Mouse (Mus musculus): Measurements from ENCODE around the gene Ifna7.

DNA sequence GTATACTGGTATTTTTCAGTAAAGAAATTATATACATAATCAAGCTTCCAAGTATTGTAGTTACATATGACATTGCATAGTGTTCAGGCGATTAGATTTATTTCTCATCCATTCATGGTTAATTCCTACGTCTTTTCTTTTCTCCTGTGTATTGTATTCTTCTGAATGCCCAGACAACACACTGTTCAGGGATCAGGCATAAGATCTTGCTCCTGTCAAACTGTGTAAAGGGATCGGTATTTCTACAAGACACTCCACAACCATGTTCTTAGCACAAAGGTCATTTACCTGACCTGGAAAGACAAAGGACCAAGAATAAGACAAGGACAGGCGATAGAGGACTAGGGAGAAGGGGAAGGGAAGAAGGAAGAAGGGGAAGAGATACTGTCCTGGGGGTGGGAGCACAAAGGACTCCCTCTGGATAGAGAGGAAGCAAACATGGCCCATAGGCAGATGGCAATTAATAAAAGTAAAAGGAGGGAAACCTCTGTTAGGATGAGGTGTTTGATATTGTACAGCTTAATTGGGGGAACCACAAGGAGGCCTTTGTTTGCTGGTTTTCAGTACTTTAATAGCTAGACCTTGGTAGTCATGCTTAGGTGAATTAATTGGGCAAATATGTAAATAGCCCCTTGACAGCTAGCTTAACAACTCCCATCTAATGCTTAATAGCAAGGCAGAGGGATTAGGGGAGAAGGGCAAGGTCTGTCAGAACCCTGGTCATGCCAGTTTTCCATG is 35.2 kb downstream of the Ifna7 start:
- TF ChIP-seq ZC3H11A (IDR thresholded peaks at IDR 0.05; ENCODE audit: borderline replicate concordance, low read depth, low read length) (no peak), MAFK (IDR thresholded peaks at IDR 0.05; ENCODE audit: insufficient read depth, low read depth, low read length) (no peak), ZNF384 (IDR thresholded peaks at IDR 0.05; ENCODE audit: low read depth, low read length) (no peak)
